Mouse (Mus musculus) left cerebral cortex, postnatal 10 days (tissue): ENCODE data around the gene Smpd2. TPM values are rescaled to one million over a fixed set of nuclear protein-coding genes. Genes with fewer than 3 reads are reported as not detected.

Experiments
- DNase-seq, 2 experiments: peaks; one replicate each; pipeline ENCODE4 v3.0.0; 2021 to 2022; ENCODE audit warnings: low spot score in 2 of 2, mixed read lengths in 1 of 2; ENCODE audit errors: extremely low spot score in 1 of 2
- intact Hi-C: fragments of 180-260 bp; cut with DNase I; formaldehyde crosslinking; loops from one replicate; pipeline ENCODE4 v1.15.1; 2025
- total RNA-seq, 2 experiments: library from RNA; stranded (reverse); gene quantifications; 2 replicates each; pipeline ENCODE4 v1.2.3; 2021

The Smpd2 gene
- 10 to 100 TPM; 17.2 to 18.8 TPM for total RNA-seq

GRCm38 (mm10) chr10:41489708-41490517 lies at the start of gene Smpd2, which contains the start of gene Ppil6:
Gene Smpd2, minus strand, starts transcription at chr10:41490369.
Gene Ppil6, plus strand, starts transcription at chr10:41490439.
- intact Hi-C loops = no loop called here
- peak; percentile 91 to 95 for DNase-seq

GRCm38 (mm10) chr10:41538986-41539385 lies 48.8 kb upstream of the Smpd2 start:
- intact Hi-C loops = no loop called here
- no peak for DNase-seq

GRCm38 (mm10) chr10:41537983-41538330 lies 47.8 kb upstream of the Smpd2 start:
- DNase-seq = no peak
- intact Hi-C loops = no loop called here

- no peak for DNase-seq
- intact Hi-C loops = no loop called here
These were observed 47.2 kb upstream of the Smpd2 start for GRCm38 (mm10) chr10:41537226-41537982.

GRCm38 (mm10) chr10:41536714-41537113 lies 46.5 kb upstream of the Smpd2 start:
- intact Hi-C loops = no loop called here
- DNase-seq = no peak

- intact Hi-C loops = no loop called here
- DNase-seq = no peak
These were observed 45.8 kb upstream of the Smpd2 start for GRCm38 (mm10) chr10:41535991-41536390.

- intact Hi-C loops = no loop called here
- no peak for DNase-seq
These were observed 39.8 kb upstream of the Smpd2 start for GRCm38 (mm10) chr10:41529972-41530371.

GRCm38 (mm10) chr10:41525696-41526095 lies 35.5 kb upstream of the Smpd2 start:
- DNase-seq = no peak
- intact Hi-C loops = no loop called here

GRCm38 (mm10) chr10:41523386-41523785 lies 33.2 kb upstream of the Smpd2 start:
- intact Hi-C loops = no loop called here
- DNase-seq = no peak

GRCm38 (mm10) chr10:41520410-41520673 lies 30.2 kb upstream of the Smpd2 start:
- no peak for DNase-seq
- intact Hi-C loops = no loop called here

GRCm38 (mm10) chr10:41519640-41520409 lies 29.7 kb upstream of the Smpd2 start:
- DNase-seq = peak; percentile 14 to 72
- intact Hi-C loops = loop anchor here (2.0 to 10.0 kb wide), 3 partner anchors 161 to 775 kb away; no protein-coding TSS in a partner anchor

- intact Hi-C loops = loop anchor here (2.0 to 10.0 kb wide), 3 partner anchors 162 to 776 kb away; no protein-coding TSS in a partner anchor
- DNase-seq = peak; percentile 84 to 94
These were observed 28.9 kb upstream of the Smpd2 start, which contains the start of gene Cd164 for GRCm38 (mm10) chr10:41518981-41519618. Gene Cd164, plus strand, starts transcription at chr10:41519414.

- peak; percentile 62 to 75 for DNase-seq
- intact Hi-C loops = loop anchor here (2.0 to 10.0 kb wide), 3 partner anchors 162 to 776 kb away; no protein-coding TSS in a partner anchor
These were observed 28.4 kb upstream of the Smpd2 start for GRCm38 (mm10) chr10:41518508-41518980.

- intact Hi-C loops = loop anchor here (10.0 kb wide), 2 partner anchors 300 to 780 kb away; no protein-coding TSS in a partner anchor
- no peak for DNase-seq
These were observed 24.8 kb upstream of the Smpd2 start for GRCm38 (mm10) chr10:41514921-41515320.

- intact Hi-C loops = loop anchor here (10.0 kb wide), 2 partner anchors 300 to 780 kb away; no protein-coding TSS in a partner anchor
- DNase-seq = no peak
These were observed 24.1 kb upstream of the Smpd2 start for GRCm38 (mm10) chr10:41514301-41514700.

GRCm38 (mm10) chr10:41509160-41509559 lies 19.0 kb upstream of the Smpd2 start:
- DNase-seq = no peak
- intact Hi-C loops = loop anchor here (10.0 kb wide), 3 partner anchors 54 to 504 kb away; partner anchors contain the start of genes Ak9, Fig4 and Zbtb24

- intact Hi-C loops = loop anchor here (10.0 kb wide), 3 partner anchors 51 to 501 kb away; partner anchors contain the start of genes Ak9, Fig4 and Zbtb24
- DNase-seq = peak; percentile 76 to 79
These were observed 15.3 kb upstream of the Smpd2 start for GRCm38 (mm10) chr10:41505446-41505845.

- DNase-seq = no peak
- intact Hi-C loops = loop anchor here (10.0 kb wide), 3 partner anchors 50 to 500 kb away; partner anchors contain the start of genes Ak9, Fig4 and Zbtb24
These were observed 14.8 kb upstream of the Smpd2 start for GRCm38 (mm10) chr10:41504996-41505395.
